Mouse (Mus musculus) urinary bladder, postnatal 25 days (tissue): ENCODE results near the gene Gimap8.

Experiments
- DNase-seq: peaks from one replicate; pipeline ENCODE4 v3.0.0; 2022; ENCODE audit warnings: low spot score

Gimap8 gene

DNA sequence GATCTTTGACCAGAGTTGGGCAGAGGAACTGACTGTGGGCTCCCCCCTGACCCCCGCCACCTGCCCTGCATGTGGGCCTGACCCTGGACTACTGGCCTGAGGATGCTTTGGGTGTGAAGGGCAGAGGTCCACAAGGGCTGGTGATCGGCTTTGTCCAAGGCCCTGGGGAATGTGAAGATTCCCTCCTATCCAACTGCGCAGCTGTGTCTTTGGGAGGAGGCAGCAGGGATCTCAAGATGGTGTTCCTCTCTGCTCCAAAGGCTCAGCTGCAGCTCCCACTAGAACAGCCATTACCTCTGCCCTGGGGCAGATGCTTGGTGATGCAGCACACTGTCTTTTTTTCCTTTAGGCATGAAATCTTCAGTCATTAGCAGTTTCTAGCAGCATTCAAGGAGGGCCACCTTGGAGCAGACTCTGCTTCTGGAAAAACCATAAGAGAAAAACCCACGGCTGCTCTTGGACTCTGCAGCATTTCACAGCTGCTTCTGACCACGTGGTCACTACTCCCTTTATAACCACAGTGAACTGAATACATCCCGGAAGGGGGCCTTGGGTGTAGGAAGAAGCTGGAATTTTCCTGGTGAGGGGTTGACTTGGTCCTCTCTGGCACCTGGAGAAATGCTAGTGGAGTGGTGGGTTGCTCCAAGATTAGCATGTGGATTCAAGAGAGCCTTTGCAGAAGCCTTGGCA, 9.1 kb upstream of the Gimap8 start:
- no peak for DNase-seq

DNA sequence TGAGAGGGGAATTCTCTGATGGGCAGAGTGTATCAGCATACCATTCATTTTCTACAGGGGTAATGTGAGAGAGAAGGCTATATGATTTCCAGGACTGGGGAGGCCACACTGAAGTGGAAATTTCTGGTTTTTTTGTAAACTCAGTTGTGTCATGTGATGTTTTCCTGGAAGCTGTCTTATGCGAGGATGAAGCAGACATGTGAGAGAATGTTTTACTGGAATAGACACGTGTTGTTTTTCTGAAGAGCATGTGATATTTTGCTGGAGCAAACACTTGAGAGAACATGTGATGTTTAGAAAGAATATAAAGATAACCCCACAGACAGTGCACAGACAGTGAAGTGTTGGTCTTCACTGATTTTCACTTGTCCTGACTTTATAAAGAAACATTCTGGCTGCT, 8.5 kb upstream of the Gimap8 start:
- DNase-seq = no peak

DNA sequence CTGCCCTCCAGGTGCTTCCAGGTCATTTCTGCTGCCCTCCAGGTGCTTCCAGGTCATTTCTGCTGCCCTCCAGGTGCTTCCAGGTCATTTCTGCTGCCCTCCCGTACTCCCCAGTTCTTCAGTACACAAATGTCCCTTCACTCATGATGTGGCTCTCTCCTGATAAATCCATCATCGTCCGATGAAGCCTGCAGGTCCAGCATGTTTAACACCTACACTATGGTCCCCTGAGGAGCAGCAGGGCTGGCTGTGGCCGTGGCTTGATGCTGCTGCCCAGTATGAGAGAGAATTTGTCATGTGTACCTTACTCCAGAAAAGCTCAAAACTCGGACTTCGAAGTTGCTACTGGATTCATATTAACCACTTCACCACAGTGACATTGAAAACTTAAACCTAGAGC, 5.6 kb upstream of the Gimap8 start:
- DNase-seq = no peak

DNA sequence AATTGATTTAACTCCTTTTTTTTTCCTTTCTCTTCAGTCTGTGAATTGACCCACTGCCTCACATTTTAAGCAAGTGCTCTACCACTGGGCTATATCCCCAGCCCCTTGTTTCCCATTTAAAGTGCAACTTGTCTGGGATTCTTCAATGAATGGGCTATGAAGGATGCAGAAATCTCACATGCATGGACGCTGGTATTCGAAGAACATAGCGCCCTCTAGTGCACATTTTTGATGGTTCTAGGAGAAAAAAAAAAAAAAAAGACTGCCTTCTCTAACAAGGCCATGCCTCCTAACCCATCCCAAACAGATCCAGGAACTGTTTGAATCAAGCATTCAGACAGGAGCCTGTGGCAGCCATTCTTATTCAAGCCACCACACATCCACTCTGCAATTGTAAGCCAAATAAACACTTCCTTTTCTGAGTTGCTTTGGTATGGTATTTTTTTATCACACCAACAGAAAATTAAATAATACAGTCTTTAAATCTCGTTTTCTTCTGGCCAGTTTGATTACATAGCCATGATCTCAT, 4.2 kb upstream of the Gimap8 start:
- DNase-seq = peak; percentile 37

DNA sequence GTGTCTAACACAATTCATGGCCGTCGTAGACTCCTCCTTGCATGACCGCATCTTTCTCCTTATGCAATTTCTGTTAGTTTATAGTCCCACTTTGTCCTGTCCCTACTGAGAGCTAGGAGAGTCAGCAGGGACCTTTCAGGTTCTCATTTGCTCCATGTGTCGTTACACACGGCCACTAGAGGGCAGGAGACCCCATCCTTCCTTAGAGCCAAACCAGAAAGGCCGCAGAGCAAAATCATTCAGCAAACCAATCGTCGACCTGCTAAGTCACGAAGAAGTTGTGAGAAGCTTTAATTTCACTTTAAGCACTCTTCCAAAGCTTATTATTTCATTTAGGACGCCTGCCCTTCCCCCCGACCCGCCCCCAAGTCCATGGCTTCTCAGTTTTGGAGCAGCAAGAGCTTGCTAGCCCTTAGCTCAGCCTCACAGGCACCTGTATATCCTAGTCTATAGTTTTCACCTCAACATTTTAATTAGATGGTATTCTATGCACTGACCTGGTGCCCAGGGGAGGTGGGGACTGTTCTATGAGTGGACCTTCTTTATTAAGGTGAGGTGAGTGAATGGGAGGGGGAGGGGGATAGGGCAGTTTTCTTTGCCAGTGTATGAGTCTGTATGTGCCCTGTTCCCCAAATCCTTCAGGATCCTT, 1.2 kb upstream of the Gimap8 start:
- DNase-seq = peak; percentile 67

DNA sequence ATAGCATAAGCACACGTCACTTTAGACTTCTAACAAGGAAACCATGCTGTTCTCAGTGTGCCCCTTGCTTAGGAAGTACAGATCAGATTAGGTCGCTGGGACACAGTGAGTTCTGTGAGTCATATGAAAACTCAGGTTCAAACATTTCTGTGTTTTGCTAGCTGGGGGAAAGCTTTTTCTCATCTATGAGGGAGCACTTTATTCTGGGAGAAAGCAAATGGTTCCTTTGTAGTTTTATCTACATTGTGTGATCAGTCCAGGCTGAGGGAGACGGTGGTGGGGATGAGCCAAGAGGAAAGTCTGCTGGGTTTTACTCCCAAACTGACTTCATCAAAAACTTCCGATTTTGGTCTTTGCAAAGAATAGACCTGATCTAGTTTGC, 734 bp upstream of the Gimap8 start:
- no peak for DNase-seq

DNA sequence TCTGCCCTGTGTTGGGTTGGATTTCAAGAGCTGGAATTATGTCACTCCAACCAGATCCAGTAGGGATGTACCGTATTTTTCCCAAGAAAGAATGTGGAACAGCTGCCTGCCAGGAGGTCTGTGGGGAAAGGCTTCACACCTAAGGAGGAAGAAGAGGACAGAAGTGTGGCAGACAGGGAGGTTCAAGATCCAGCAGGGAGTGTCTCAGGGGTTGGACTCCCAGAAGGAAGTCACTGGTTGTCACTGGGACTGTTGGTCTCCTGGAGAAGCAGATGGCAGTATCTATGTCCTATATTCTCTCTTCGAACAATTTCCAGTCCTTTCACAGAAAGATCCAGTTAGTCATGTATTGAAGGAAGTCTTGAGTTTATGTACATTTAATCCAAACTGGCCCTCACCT, 577 bp downstream of the Gimap8 start:
- no peak for DNase-seq

DNA sequence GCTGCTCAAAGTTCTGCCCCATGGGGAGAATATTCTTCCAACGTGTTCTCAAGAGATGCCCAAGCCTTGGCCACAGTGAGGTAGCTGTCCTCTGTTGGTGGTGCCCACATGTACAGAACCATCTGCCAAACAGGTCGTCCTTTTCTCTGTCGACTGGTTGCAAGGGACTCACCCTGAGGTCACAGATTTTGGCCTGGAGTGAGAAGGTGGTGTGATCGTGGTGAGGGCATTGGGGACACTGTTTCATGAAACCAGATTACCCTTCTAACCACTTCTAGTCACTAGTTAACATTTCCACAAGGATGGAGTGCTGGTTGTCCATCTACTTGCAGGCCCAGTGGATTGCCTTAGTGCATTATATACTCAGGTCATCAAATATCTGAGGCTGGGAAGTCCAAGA, 1.7 kb downstream of the Gimap8 start:
- DNase-seq = no peak

DNA sequence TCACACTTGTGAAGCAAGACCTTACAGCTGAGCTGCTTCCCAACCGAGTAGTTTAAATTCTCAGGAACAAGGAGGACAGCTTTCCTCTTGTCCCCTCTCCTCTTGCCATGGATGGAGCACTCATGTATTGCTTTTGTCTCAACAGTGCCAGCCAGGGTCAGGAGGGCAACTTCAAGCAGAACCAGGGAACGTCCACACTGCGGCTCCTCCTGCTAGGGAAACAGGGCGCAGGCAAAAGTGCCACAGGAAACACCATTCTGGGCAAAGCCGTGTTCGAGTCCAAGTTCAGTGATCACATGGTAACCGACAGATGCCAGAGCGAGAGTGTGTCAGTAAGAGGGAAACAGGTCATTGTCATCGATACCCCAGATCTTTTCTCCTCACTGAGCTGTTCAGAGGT, 3.0 kb downstream of the Gimap8 start:
- DNase-seq = no peak

DNA sequence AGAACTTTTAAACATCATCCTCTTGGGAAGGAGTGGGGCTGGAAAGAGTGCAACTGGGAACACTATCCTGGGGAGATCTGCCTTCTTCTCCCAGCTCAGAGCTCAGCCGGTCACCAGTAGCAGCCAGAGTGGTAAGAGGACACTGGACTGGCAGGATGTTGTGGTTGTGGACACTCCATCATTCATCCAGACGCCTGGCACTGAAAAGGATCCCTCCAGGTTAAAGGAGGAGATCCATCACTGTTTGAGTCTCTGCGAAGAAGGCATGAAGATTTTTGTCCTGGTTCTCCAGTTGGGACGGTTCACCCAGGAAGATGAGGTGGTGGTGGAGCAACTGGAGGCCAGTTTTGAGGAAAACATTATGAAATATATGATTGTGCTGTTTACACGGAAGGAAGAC, 11.7 kb downstream of the Gimap8 start:
- no peak for DNase-seq

DNA sequence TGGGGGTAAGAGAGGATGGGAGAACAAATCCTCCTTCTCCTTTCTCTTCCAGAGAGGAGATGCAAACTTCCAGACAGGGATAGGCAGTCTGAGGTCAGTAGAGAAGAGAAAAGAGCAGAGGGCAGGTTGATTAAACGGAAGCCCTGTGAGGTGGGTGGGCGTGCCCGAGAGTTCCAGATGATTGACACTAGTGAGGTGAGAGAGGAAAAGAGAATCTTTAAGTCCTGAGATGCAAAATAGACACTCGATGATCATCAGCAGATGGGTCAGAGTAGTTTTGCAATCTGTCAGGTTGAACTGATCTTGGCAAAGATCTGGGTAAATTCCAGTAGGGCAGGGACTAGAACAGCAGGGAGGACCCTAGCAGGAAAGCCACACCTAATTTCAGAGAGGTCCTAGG, 17.7 kb downstream of the Gimap8 start:
- no peak for DNase-seq

DNA sequence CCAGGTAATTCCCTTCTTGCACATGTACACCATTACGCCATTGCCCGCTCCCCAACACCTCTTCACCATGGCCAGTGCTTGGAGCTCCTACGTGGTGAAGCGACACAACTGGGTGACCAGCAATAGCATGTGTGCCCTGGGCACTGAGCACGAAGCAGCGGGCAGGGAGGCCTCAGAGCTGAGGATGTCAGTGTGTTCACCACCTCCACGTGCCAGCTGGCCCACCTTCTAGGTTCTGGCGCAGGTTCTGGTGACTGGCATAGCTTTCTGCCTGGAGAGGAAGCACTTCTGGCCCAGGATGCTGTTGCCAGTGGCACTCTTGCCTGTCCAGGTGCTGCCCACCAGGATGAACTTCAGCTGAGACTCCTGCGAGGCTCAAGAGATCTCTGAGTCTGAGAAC, 18.4 kb downstream of the Gimap8 start:
- no peak for DNase-seq

DNA sequence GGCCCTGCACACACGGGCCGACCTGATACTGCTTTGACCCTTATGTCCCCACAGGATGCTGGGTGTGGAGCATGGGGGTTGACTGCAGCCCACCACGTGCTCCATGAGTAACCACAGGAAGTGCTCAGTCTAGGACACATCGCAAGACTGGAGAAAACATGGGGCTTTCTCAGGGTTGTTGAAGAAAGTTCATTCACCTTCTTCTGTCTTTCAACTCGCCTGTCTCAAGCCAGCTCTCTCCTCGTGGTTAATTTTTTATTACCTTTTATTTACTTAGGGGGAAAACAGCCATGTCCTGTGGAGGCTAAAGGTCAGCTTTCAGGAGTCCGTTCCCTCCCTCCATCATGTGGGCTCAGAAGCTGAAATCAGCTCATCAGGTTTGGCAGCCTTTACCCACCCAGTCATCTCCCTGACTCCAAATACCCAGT, 19.1 kb downstream of the Gimap8 start:
- DNase-seq = no peak

DNA sequence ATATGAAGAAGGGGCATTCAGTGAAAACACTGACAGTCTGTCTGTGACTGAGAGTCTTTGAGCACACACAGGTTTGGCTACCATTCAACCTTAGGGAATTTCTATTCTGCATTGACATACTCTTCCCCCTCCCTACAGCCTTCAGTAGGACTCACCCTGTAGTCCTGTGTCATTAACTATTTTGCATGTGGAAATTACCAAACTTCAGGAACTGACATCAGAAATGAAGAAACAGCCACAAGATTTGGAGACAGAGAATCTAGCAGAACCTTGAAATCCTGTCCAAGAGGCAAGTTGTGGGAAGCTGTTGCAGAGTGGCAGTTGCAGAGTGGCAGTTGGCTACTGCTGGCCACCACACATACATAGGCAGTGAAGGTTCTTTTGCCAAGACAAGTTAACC, 21.0 kb downstream of the Gimap8 start:
- DNase-seq = no peak

DNA sequence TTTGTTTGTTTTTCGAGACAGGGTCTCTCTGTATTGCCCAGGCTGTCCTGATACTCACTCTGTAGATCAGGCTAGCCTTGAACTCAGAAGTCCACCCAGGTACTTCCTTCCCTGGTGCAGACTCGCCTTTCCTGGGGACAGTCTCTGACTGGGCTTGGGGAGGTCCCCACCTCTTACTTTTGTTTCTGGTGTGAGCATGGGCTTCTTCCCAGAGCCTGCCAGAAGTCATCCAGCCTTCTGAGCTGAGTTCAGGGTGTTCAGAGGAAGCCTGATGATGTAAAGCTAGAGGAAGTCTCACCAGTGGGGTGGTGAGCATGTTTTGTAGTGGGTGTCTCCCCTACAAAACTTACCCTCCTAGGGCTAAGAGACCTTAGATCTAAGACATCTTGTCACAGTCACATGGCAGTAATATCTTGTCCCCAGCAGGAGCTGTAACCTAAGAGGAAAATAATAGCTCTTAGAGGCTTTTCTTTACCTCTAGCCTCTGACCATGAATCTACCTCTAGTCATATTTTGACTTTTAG, 22.5 kb downstream of the Gimap8 start:
- no peak for DNase-seq

DNA sequence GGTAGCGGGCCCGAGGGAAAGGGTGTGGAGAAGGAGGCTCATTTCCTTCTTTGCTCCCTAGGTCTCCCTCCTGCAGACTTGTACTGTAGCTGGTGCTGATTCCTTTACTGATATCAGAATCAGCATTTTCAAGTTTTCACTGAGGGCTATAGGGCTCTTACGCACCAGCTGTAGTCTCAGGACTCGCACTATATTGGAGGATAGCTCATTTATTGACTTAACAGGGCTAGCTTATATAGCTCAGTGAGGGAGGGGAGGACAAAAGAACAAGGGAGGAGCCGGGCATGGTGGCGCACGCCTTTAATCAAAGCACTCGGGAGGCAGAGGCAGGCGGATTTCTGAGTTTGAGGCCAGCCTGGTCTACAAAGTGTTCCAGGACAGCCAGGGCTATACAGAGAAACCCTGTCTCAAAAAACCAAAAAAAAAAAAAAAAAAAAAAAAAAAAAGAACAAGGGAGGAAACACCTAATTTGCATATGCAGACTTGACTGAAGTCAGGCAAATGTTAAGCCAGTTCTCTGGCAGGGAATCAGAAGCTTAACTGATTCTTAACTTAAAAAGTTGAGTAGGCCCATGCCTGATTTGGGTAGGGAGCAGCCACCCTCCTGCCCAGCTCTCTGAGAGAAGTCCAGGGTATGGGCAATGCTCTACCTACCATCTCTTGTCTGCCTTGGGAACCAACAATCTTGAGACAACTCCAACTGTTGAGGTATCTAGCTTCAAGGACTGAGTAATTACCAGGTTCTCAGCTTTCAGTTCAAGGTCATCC, 27.4 kb downstream of the Gimap8 start:
- no peak for DNase-seq

DNA sequence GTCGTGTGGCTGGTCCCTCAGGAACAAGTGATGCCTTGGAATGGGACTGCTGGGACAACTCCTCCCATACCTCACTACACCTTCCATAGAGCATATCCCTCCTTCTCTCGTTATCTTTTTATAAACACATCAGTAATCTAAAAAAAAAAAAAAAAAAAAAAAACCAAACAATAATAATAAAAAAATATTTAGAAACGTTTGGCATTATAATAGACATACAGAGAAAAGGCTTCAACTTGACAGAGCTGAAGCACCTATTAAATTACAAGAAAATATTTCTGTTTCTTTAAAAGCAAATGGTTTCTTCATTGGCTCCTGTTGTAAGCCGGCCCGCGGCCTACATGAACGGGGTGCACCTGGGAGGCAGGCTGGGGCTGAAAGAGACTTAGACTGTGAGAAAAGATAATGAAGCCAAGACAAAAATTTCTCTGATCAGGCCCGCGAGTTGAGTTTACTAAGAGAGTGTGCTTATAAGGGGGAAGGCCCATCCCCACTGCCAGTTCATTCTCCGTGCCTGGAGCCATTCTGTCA, 28.4 kb downstream of the Gimap8 start:
- peak; percentile 11 for DNase-seq

DNA sequence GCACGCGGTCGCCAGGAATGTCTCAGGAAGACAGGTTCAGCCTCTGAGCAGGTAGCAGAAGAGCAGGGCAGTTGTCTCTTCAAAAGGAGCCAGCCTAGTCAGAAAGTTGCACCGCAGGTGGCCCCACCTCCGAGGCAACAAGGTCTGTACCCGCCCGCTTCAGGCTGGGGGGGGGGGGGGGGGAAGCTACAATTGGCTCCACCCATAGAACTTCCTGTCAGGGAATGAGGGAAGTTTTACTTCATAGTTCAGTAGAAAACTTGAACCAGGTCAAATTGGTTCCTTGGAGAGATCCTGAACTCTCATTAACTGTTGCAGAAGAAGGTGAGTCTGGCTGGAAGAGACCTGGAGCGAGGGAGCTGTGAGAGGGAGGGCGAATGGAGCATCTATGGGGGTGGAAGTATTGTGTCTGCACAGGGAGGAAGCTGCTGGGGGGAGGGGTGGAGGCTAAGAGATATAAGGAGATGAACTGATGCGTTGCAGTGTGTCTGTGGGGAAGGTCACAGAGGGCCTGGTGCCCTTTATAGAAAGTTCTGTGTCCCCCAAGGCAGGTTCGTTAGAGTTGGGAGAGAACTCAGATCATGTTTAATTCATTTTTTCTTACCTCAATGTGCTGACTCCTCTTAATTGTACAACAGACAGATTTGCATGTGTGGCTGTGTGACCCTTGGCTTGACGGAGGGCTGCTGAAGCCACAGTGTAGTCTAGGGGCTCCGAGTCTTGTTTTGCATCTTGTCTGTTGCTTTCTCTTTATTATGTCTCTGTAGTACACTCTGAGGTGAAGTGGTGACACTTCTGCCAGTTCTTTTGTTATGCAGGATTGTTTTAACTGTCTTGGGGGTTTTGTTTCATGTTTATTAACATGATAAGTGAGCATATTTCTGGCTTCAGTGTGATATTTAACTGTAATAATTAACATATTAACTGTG, 29.2 kb downstream of the Gimap8 start, which contains the start of gene Gimap9:
TSS of gene Gimap9 (plus strand) at position 199 of the 929 bp plus-strand sequence.
- DNase-seq = peak; percentile 6

DNA sequence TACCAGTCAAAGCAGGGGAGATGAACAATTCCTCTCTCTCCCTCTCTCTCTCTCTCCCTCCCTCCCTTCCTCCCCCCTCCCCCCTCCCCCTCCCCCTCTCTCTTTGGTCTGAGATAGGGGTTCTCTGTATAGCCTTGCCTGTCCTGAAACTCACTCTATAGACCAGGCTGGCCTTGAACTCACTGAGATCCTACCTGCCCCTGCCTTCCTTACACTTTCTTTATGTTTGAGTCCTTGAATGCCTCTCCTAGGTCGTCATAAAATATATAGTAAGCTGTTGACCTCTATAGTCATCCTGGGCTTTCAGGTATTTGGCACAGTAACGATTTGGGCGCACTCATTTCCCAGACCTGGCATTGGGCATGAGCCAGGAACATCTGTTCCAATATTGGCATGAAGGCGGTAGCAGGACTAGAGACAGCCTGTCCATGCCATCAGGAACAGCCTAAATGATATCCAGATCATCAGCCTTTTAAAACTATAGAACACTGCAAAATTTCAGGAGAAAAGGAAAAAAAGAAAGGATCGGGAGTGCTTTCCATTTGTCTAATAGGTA, 29.9 kb downstream of the Gimap8 start:
- no peak for DNase-seq

DNA sequence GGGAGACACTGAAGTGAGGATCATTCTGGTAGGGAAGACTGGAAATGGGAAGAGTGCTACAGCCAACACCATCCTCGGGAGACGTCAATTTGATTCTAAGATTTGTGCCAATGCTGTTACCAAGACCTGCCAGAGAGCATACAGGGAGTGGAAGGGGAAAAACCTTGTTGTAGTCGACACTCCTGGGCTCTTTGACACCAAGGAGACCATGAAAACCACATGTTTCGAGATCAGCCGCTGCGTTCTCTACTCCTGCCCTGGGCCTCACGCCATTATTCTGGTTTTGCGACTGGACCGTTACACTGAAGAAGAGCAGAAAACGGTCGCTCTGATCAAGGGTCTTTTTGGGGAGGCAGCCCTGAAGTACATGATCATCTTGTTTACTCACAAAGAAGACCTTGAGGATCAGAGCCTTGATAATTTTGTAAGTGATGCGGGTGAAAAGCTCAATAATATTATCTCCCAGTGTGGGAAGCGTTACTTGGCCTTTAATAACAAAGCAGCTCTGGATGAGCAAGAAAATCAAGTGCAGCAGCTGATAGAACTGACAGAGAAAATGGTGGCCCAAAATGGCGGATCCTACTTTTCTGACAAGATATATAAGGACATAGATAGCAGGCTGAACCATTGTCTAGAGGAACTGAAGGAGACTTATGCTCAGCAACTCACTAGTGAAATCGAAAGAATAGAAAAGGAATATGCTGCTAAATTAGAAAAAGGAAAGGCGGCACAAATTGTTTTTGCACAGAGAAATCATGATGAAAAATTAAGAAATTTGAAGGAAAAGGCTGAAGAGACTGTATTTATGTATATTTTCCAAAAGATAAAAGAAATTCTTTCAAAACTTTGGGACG, 30.7 kb downstream of the Gimap8 start:
- DNase-seq = no peak
